Mouse (Mus musculus): Measurements from ENCODE around the gene Prom2. TPM values are rescaled to one million over a fixed set of nuclear protein-coding genes. Genes with fewer than 3 reads are reported as not detected.

Prom2 gene
- 21.1 and 30.0 TPM in 2 replicates for polyA plus RNA-seq (2015; fragmentation: Nextera tagmentation; extraction: Ambion mirVana)

DNA sequence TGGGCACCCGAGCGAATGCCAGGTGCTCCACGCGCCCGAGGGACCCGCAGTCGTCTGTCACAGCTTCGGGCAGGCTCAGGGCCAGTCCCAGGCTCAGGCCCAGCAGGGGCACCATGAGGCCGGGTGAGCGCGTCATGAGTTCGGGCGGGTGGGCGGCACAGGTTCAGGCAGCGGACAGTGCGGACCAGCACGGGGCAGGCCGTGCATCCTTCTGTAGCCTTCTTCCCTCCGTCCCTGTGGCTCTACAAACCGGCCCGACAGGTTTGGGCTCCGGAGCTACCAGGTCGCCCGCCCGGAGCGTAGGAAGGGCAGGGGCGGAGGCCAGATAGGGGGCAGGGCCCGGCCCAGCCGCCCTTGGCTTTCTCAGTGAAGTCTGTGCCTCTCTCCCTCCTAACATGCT, at the start of gene Prom2:
TSS of gene Prom2 (minus strand) at position 283 of the 400 bp plus-strand sequence.
- peak within 1 kb of the TSS; percentile 64 for H3K27ac ChIP-seq (ENCODE audit: low read length)
- 6% methylated on average over 29 of the region's 29 CpGs for WGBS
- ATAC-seq (ENCODE audit: insufficient read depth, low FRiP score) = peak; percentile 86

DNA sequence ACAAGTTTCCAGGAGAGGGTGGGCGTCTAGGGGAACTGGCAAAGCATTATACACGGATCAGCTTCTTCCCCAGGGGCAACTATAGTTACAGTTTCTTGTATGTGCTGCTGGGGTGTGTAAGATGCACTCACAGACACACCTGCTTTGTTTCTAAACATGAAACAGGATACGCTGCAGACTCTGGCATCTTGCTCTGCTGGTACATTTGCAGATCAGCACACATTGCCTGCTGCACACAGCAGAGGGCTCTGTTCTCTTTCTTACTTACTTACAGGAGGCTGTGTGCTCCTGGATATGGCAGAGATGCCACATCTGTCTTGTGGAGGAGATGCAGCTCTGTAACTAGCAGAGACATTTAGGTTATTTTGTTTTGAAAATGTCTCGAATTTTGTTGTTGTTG, 49.6 kb upstream of the Prom2 start:
- Histone ChIP-seq H3K36me3 (ENCODE audit: control insufficient read depth, insufficient read depth, low read length) (peaks cover 5% of the 10 kb centered on the region; the same call in 1 of the 2 replicates), H3K4me2 (ENCODE audit: low read depth, low read length) (no peak overlapping the region), H3K27ac (ENCODE audit: low read length) (no peak overlapping the region), H3K9ac (ENCODE audit: low read length) (no peak overlapping the region), H3K4me1 (ENCODE audit: control insufficient read depth, insufficient read depth, low read length) (peaks cover 15% of the 10 kb centered on the region), H3K4me3 (replicated peaks; ENCODE audit: low read length) (no peak overlapping the region), H3K27me3 (ENCODE audit: control insufficient read depth, insufficient read depth, low read length) (no peaks in the 10 kb centered on the region), H3K9me3 (replicated peaks; ENCODE audit: control insufficient read depth, low read length) (no peaks in the 10 kb centered on the region)
- ATAC-seq (ENCODE audit: insufficient read depth, low FRiP score) = no peak
- WGBS = 71% methylated on average over 4 of the region's 4 CpGs

More for the DNA sequence above, at the start of gene Prom2:
- Histone ChIP-seq H3K27me3 (ENCODE audit: control insufficient read depth, insufficient read depth, low read length) (peaks cover 30% of the 10 kb centered on the region), H3K9me3 (replicated peaks; ENCODE audit: control insufficient read depth, low read length) (no peaks in the 10 kb centered on the region), H3K4me3 (replicated peaks; ENCODE audit: low read length) (peak within 1 kb of the TSS; percentile 44), H3K4me1 (ENCODE audit: control insufficient read depth, insufficient read depth, low read length) (no peaks in the 10 kb centered on the region), H3K9ac (ENCODE audit: low read length) (peak within 1 kb of the TSS; percentile 69), H3K36me3 (ENCODE audit: control insufficient read depth, insufficient read depth, low read length) (no peaks in the 10 kb centered on the region), H3K4me2 (ENCODE audit: low read depth, low read length) (peak within 1 kb of the TSS; percentile 52)

DNA sequence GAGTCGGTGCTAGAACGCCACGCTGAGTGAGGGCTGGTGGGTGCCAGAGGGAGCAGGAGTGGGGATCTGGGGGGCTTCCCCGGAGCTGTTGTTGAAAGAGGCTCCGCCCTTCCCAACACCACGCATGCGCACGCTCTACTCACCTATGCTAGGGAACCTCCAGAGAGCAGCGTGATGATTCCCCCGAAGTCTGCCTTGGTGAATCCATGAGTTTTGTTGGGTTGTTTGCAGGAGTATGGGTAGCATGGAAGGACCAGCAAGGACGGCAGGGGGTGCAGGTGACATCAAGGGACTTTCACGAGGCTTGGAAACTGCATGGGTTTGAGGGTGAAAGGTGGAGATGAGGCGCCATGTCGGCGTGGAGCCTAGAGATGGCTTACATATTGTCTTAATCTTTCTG, 48.9 kb upstream of the Prom2 start:
- WGBS = 74% methylated on average over 15 of the region's 15 CpGs
- Histone ChIP-seq H3K9me3 (replicated peaks; ENCODE audit: control insufficient read depth, low read length) (no peaks in the 10 kb centered on the region), H3K9ac (ENCODE audit: low read length) (no peak overlapping the region), H3K4me3 (replicated peaks; ENCODE audit: low read length) (no peak overlapping the region), H3K4me2 (ENCODE audit: low read depth, low read length) (0 out of 2 replicates have a peak overlapping the region, but pooled peaks have one; percentile 5), H3K36me3 (ENCODE audit: control insufficient read depth, insufficient read depth, low read length) (peaks cover 5% of the 10 kb centered on the region; the same call in 1 of the 2 replicates), H3K27ac (ENCODE audit: low read length) (no peak overlapping the region), H3K4me1 (ENCODE audit: control insufficient read depth, insufficient read depth, low read length) (peaks cover 15% of the 10 kb centered on the region), H3K27me3 (ENCODE audit: control insufficient read depth, insufficient read depth, low read length) (no peaks in the 10 kb centered on the region)
- ATAC-seq (ENCODE audit: insufficient read depth, low FRiP score) = no peak

DNA sequence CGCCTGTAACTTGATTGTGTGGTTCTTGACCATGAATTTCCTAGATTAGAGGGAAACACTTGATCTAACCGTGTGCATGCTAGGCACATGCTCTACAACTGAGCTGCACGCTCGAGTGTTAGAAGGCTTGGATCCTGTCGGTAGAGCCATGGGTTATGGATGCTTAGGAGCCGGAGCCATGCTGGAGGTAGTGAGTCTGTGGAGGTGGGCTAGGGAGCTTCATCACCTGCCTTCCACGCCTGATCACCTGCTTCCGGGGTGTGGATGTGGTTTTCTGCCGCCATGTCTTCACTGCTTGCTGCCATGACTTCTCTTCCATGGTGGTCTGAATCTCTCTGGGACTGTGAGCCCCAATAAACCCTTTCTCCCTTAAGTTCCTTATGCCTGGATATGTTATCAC, 47.6 kb upstream of the Prom2 start:
- H3K4me2 ChIP-seq (ENCODE audit: low read depth, low read length) = no peak overlapping the region
- H3K27ac ChIP-seq (ENCODE audit: low read length) = no peak overlapping the region
- H3K4me1 ChIP-seq (ENCODE audit: control insufficient read depth, insufficient read depth, low read length) = peaks cover 15% of the 10 kb centered on the region
- H3K27me3 ChIP-seq (ENCODE audit: control insufficient read depth, insufficient read depth, low read length) = no peaks in the 10 kb centered on the region
- no peak overlapping the region for H3K4me3 ChIP-seq (replicated peaks; ENCODE audit: low read length)
- no peaks in the 10 kb centered on the region; the same call in 1 of the 2 replicates for H3K36me3 ChIP-seq (ENCODE audit: control insufficient read depth, insufficient read depth, low read length)
- no peak overlapping the region for H3K9ac ChIP-seq (ENCODE audit: low read length)
- WGBS = 91% methylated on average over 9 of the region's 9 CpGs
- no peak for ATAC-seq (ENCODE audit: insufficient read depth, low FRiP score)
- no peaks in the 10 kb centered on the region for H3K9me3 ChIP-seq (replicated peaks; ENCODE audit: control insufficient read depth, low read length)

DNA sequence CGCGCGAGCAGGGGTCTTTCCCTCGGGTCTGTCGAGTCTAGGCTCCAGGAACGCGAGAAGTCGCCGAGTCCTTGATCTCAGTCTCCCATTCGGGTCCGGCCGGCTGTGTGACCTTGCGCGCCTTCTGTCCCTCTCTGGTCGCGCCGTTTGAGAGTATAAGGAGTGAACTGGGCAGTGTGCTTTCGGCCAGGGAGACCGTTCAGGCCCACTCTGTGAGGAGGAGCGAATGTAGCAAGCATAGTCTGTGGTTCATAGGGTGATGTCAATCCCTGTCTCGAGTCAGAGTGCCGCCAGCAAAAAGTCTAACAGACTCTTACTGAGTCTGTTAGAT, 46.2 kb upstream of the Prom2 start:
- Histone ChIP-seq H3K27me3 (ENCODE audit: control insufficient read depth, insufficient read depth, low read length) (no peaks in the 10 kb centered on the region), H3K4me3 (replicated peaks; ENCODE audit: low read length) (peak overlapping the region; percentile 98), H3K4me2 (ENCODE audit: low read depth, low read length) (peak overlapping the region; percentile 59), H3K4me1 (ENCODE audit: control insufficient read depth, insufficient read depth, low read length) (peaks cover 15% of the 10 kb centered on the region), H3K9me3 (replicated peaks; ENCODE audit: control insufficient read depth, low read length) (no peaks in the 10 kb centered on the region), H3K27ac (ENCODE audit: low read length) (peak overlapping the region; percentile 93), H3K9ac (ENCODE audit: low read length) (peak overlapping the region; percentile 95), H3K36me3 (ENCODE audit: control insufficient read depth, insufficient read depth, low read length) (no peaks in the 10 kb centered on the region; the same call in 1 of the 2 replicates)
- no peak for ATAC-seq (ENCODE audit: insufficient read depth, low FRiP score)
- under 1% methylated on average over 22 of the region's 22 CpGs for WGBS

DNA sequence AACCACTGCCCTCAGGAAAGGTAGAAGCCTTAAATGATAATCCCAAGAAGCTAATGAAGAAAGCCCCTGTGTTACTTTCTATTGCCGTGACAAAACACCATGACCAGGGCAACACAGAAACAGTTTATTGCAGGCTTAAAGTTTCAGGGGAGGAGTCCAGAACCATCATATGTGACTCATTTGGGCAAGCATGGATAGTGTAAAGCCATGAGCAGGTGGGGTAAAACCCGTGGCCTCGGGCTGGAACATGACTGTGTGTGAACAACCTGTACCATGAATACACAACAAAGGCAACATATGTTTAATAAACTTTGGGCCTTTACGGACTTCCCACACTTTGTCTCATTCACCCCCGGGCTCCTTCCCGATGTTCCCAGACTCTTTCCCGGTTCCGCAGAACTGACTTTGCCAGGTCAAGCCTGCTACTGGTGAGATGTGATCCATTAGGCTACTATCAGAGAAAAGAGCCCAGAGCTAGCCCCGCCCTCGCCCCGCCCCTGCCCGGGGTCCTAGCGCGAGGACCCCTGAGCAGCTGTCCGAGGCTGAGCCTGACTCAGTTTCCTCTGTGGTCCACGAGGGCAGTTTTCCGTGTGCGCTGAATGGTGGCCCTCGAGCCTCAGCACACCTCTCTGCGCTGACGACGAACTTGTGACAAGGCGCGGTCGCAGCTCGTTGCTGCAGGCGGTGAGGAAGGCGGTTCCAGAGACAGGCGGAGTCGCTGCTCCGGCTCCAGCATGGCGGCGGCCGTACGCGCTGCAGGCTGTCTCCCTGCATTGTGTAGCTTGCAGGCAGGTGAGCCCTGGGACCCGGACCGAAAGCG, 45.6 kb upstream of the Prom2 start, which contains the start of the genes Zfp661 and Mrps5:
TSS of gene Zfp661 (minus strand) at position 401 of the 820 bp plus-strand sequence.
TSS of gene Mrps5 (plus strand) at position 529 of the 820 bp plus-strand sequence.
- ATAC-seq (ENCODE audit: insufficient read depth, low FRiP score) = peak; percentile 84
- peak within 1 kb of the TSS; percentile 98 for H3K4me3 ChIP-seq (replicated peaks; ENCODE audit: low read length)
- peak within 1 kb of the TSS; percentile 95 for H3K9ac ChIP-seq (ENCODE audit: low read length)
- peak within 1 kb of the TSS; percentile 59 for H3K4me2 ChIP-seq (ENCODE audit: low read depth, low read length)
- no peaks in the 10 kb centered on the region for H3K27me3 ChIP-seq (ENCODE audit: control insufficient read depth, insufficient read depth, low read length)
- no peaks in the 10 kb centered on the region; the same call in 1 of the 2 replicates for H3K36me3 ChIP-seq (ENCODE audit: control insufficient read depth, insufficient read depth, low read length)
- H3K27ac ChIP-seq (ENCODE audit: low read length) = peak within 1 kb of the TSS; percentile 93
- H3K4me1 ChIP-seq (ENCODE audit: control insufficient read depth, insufficient read depth, low read length) = peaks cover 15% of the 10 kb centered on the region
- no peaks in the 10 kb centered on the region for H3K9me3 ChIP-seq (replicated peaks; ENCODE audit: control insufficient read depth, low read length)
- 4% methylated on average over 39 of the region's 39 CpGs for WGBS

DNA sequence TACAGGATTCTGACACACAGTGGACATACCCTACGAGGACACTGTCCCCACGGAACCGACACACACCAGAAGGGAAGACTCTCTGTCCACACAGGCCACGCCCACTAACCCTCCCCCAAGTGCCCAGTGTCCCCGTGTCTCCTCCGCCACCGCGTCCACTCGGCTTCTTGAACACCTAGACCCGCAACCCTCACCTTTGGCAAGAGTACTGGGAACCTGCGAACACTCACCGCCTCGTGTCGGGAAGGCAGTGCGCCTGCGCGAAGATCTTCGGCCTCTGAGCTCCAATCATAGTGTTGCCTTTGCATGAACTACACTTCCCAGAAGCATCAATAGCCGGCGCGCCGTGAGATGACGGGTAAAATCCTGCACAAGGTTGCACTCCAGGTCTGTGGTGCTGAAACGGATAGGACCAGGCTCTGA, 43.2 kb upstream of the Prom2 start:
- Histone ChIP-seq H3K36me3 (ENCODE audit: control insufficient read depth, insufficient read depth, low read length) (no peaks in the 10 kb centered on the region), H3K27ac (ENCODE audit: low read length) (no peak overlapping the region), H3K9ac (ENCODE audit: low read length) (peak overlapping the region; percentile 74), H3K4me3 (replicated peaks; ENCODE audit: low read length) (peak overlapping the region; percentile 69), H3K4me2 (ENCODE audit: low read depth, low read length) (peak overlapping the region; percentile 71), H3K9me3 (replicated peaks; ENCODE audit: control insufficient read depth, low read length) (no peaks in the 10 kb centered on the region), H3K4me1 (ENCODE audit: control insufficient read depth, insufficient read depth, low read length) (peaks cover 12% of the 10 kb centered on the region), H3K27me3 (ENCODE audit: control insufficient read depth, insufficient read depth, low read length) (no peaks in the 10 kb centered on the region)
- WGBS = under 1% methylated on average over 24 of the region's 24 CpGs
- ATAC-seq (ENCODE audit: insufficient read depth, low FRiP score) = peak; percentile 83

DNA sequence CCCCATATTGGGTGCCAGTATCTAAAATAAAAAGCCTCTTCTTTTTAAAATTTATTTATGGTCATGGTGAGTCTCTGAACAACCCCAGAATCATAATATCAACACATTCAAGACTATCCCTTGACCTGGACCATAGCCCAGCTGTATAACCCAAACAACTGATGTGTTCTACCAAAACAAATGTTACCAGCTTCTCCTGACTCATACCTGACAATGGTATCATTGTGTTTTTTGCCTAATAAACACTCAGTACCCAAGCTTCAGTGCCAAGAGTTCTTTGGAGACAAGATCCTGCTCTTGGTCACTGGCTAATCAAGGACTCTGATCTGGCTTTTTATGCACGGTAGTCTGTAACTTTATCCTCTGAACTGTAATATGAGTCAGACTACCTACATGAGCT, 32.1 kb upstream of the Prom2 start:
- Histone ChIP-seq H3K4me2 (ENCODE audit: low read depth, low read length) (no peak overlapping the region), H3K9me3 (replicated peaks; ENCODE audit: control insufficient read depth, low read length) (no peaks in the 10 kb centered on the region), H3K4me1 (ENCODE audit: control insufficient read depth, insufficient read depth, low read length) (no peaks in the 10 kb centered on the region), H3K36me3 (ENCODE audit: control insufficient read depth, insufficient read depth, low read length) (0 out of 2 replicates have a peak, but pooled peaks cover 2% of the 10 kb centered on the region), H3K9ac (ENCODE audit: low read length) (no peak overlapping the region), H3K4me3 (replicated peaks; ENCODE audit: low read length) (no peak overlapping the region), H3K27ac (ENCODE audit: low read length) (no peak overlapping the region), H3K27me3 (ENCODE audit: control insufficient read depth, insufficient read depth, low read length) (no peaks in the 10 kb centered on the region)
- ATAC-seq (ENCODE audit: insufficient read depth, low FRiP score) = no peak
- 59% methylated on average over 1 of the region's 1 CpGs for WGBS

Data from stomach, embryonic 16.5 days (tissue).